Mouse (Mus musculus): Measurements from ENCODE around the gene Magi1.

DNA sequence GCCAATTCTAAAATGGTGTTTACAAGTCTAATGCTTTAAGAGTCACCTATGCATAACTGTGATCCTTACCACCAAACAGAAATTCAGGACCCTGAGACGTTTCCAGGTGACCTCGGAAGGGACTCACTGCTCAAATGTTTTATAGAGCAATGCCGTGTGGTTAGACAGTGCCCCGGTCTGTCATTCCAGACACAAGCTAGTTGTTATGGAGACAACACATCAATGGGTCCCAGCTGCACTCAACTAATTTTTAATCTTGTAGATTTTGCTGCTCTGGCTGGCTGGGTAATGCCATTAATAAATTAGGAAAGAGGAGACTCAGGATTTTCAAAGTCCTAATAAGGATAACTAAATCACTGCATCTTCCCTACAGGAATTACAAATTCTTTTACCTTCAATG is 151.7 kb downstream of the Magi1 start:
- no peak for TF ChIP-seq CTCF (IDR thresholded peaks at IDR 0.05; ENCODE audit: low read depth, low read length)
- no peak for TF ChIP-seq POLR2A (IDR thresholded peaks at IDR 0.05; ENCODE audit: borderline replicate concordance, low read depth, low read length)

All from bone marrow macrophage, adult 2 months (primary cell).